In genomic region chr13:19106418-19106817, GRCm38 (mm10) we compare ENCODE assay signal across 12 mouse cellular contexts.
DNase-seq lines count a peak whose midpoint lies in the region; ATAC-seq lines count a peak whose summit lies in the region.
"Had no signal": no experiment of that assay in that cellular context is flagged by ENCODE, and none has a peak within 500 bp of the region (broad histone marks: within the 10 kb centered on the region; RNA-seq: fewer than 3 reads in every experiment).

No protein-coding gene starts in this region.

- H3K36me3 ChIP-seq in forebrain, embryonic 14.5 days (ENCODE audit: control insufficient read depth, insufficient read depth, low read length): no peaks in the 10 kb centered on the region
- no peaks in the 10 kb centered on the region for H3K36me3 ChIP-seq in forebrain, embryonic 11.5 days (ENCODE audit: control insufficient read depth, insufficient read depth, low read length)
- H3K36me3 ChIP-seq: embryonic facial prominence, embryonic 15.5 days; liver, embryonic 13.5 days had no signal

- no peak overlapping the region for H3K4me2 ChIP-seq in forebrain, embryonic 14.5 days (ENCODE audit: low read length)
- no peak overlapping the region for H3K4me2 ChIP-seq in forebrain, embryonic 11.5 days (ENCODE audit: low read depth, low read length, severe bottlenecking)
- H3K4me2 ChIP-seq: embryonic facial prominence, embryonic 15.5 days; liver, embryonic 13.5 days had no signal

- H3K9ac ChIP-seq in forebrain, embryonic 14.5 days (ENCODE audit: low read length): no peak overlapping the region
- H3K9ac ChIP-seq in forebrain, embryonic 11.5 days (ENCODE audit: low read length): no peak overlapping the region
- H3K9ac ChIP-seq: embryonic facial prominence, embryonic 15.5 days; liver, embryonic 13.5 days had no signal

- no peaks in the 10 kb centered on the region for H3K9me3 ChIP-seq in forebrain, embryonic 14.5 days (replicated peaks; ENCODE audit: control insufficient read depth, low read length)
- H3K9me3 ChIP-seq in forebrain, embryonic 11.5 days (ENCODE audit: control insufficient read depth, low read length): no peaks in the 10 kb centered on the region
- H3K9me3 ChIP-seq: embryonic facial prominence, embryonic 15.5 days; liver, embryonic 13.5 days had no signal

- peak; percentile 34; the same call in 1 of the 2 replicates for ATAC-seq in forebrain, embryonic 14.5 days
- no peak for ATAC-seq in forebrain, embryonic 11.5 days (replicated peaks; ENCODE audit: low FRiP score)
- ATAC-seq in cerebellum, adult (ENCODE audit: insufficient number of reproducible peaks, low FRiP score, low TSS enrichment): peak; percentile 75

- no peak overlapping the region for H3K4me3 ChIP-seq in forebrain, embryonic 14.5 days (ENCODE audit: low read depth, low read length)
- H3K4me3 ChIP-seq in forebrain, embryonic 11.5 days (ENCODE audit: low read depth, low read length): no peak overlapping the region
- H3K4me3 ChIP-seq: embryonic facial prominence, embryonic 15.5 days; liver, embryonic 13.5 days had no signal

- no peak overlapping the region for H3K27ac ChIP-seq in forebrain, embryonic 14.5 days (ENCODE audit: low read depth, low read length)
- no peak overlapping the region for H3K27ac ChIP-seq in forebrain, embryonic 11.5 days (ENCODE audit: low read depth, low read length)
- H3K27ac ChIP-seq: embryonic facial prominence, embryonic 15.5 days; liver, embryonic 13.5 days had no signal

- peak; percentile 24 for DNase-seq in forebrain, embryonic 14.5 days (ENCODE audit: low spot score)
- no peak for DNase-seq in forebrain, embryonic 11.5 days (ENCODE audit: low spot score)
- DNase-seq in layer of hippocampus, adult 11-12 months (ENCODE audit: low spot score): peak; percentile 19
- no peak for DNase-seq in layer of hippocampus, postnatal 36 days
- peak; percentile 17 for DNase-seq in lung, postnatal 10 days
- DNase-seq in spleen, postnatal 36 days (ENCODE audit: low spot score in 2 of 2): no peak
- no peak for DNase-seq in gastrocnemius, adult 8-10 months (ENCODE audit: low spot score in 2 of 2)
- DNase-seq: heart, postnatal 14 days; liver, embryonic 13.5 days; thymus, adult 2 months had no signal

- 76% methylated on average over 5 of the region's 5 CpGs for WGBS in forebrain, embryonic 14.5 days
- 73% methylated on average over 5 of the region's 5 CpGs for WGBS in forebrain, embryonic 11.5 days

- no peaks in the 10 kb centered on the region for H3K4me1 ChIP-seq in forebrain, embryonic 14.5 days (ENCODE audit: control insufficient read depth, insufficient read depth, low read length)
- H3K4me1 ChIP-seq in forebrain, embryonic 11.5 days (replicated peaks; ENCODE audit: control insufficient read depth, insufficient read depth, low read length): no peaks in the 10 kb centered on the region
- H3K4me1 ChIP-seq: embryonic facial prominence, embryonic 15.5 days; liver, embryonic 13.5 days had no signal

- no peaks in the 10 kb centered on the region for H3K27me3 ChIP-seq in forebrain, embryonic 14.5 days (replicated peaks; ENCODE audit: control insufficient read depth, insufficient read depth, low read length)
- H3K27me3 ChIP-seq in forebrain, embryonic 11.5 days (ENCODE audit: control insufficient read depth, insufficient read depth, low read length): no peaks in the 10 kb centered on the region
- H3K27me3 ChIP-seq: embryonic facial prominence, embryonic 15.5 days; liver, embryonic 13.5 days had no signal

Comparison
In these comparisons a context has a peak if more than half of its experiments do, and no peak if none do; other contexts are left out.
1. DNase-seq: peak in forebrain, embryonic 14.5 days (single experiment), layer of hippocampus, adult 11-12 months (single experiment) and lung, postnatal 10 days (single experiment); none in forebrain, embryonic 11.5 days (single experiment), layer of hippocampus, postnatal 36 days (0 of 2), spleen, postnatal 36 days (0 of 2) and gastrocnemius, adult 8-10 months (0 of 2).